Mouse (Mus musculus) lung, postnatal 0 days (tissue): ENCODE measurements around the gene Actn2. TPM values are rescaled to one million over a fixed set of nuclear protein-coding genes. Genes with fewer than 3 reads are reported as not detected.
A peak's percentile ranks its signal among the peaks of the same experiment; 100 is the strongest.

ENCODE experiments used
- ATAC-seq: fragments of 200-750 bp; cut with Nextera tagmentation; 2 replicates; pipeline ENCODE4 v1.8.0; 2017; ENCODE audit warnings: moderate library complexity
- DNase-seq: peaks from one replicate; pipeline ENCODE4 v3.0.0-alpha.2; 2016; ENCODE audit warnings: low spot score
- H3K27ac ChIP-seq: fragments of 300-500 bp; sonication (generic); 2 replicates; pipeline ENCODE4 v1.5.1; 2014; ENCODE audit warnings: antibody characterized with exemption, mild to moderate bottlenecking, low read length, mixed read lengths
- H3K27me3 ChIP-seq: fragments of 300-500 bp; sonication (generic); replicated peaks from 2 replicates; pipeline ENCODE4 v1.6.1; 2014; ENCODE audit warnings: low read length, mixed read lengths; ENCODE audit not compliant: insufficient read depth
- H3K36me3 ChIP-seq: fragments of 300-500 bp; sonication (generic); 2 replicates; pipeline ENCODE4 v1.6.1; 2014; ENCODE audit warnings: low read length, mixed read lengths; ENCODE audit not compliant: insufficient read depth
- H3K4me1 ChIP-seq: fragments of 300-500 bp; sonication (generic); 2 replicates; pipeline ENCODE4 v1.6.1; 2014; ENCODE audit warnings: antibody characterized with exemption, low read depth, low read length, mixed read lengths; ENCODE audit not compliant: insufficient read depth
- H3K4me2 ChIP-seq: fragments of 300-500 bp; sonication (generic); replicated peaks from 2 replicates; pipeline ENCODE4 v1.6.1; 2014; ENCODE audit warnings: low read depth, mild to moderate bottlenecking, low read length, moderate library complexity, mixed read lengths
- H3K4me3 ChIP-seq: fragments of 300-500 bp; sonication (generic); 2 replicates; pipeline ENCODE4 v1.5.1; 2014; ENCODE audit warnings: low read depth, low read length
- H3K9ac ChIP-seq: fragments of 300-500 bp; sonication (generic); replicated peaks from 2 replicates; pipeline ENCODE4 v1.6.1; 2014; ENCODE audit warnings: low read depth, mild to moderate bottlenecking
- H3K9me3 ChIP-seq: fragments of 300-500 bp; sonication (generic); 2 replicates; pipeline ENCODE4 v1.6.1; 2016; ENCODE audit warnings: low read length, mixed read lengths
- CTCF ChIP-seq: IDR thresholded peaks from 2 replicates; pipeline ENCODE4 v1.5.1; 2016; ENCODE audit warnings: antibody characterized with exemption, mild to moderate bottlenecking
- EP300 ChIP-seq: IDR thresholded peaks from 2 replicates; pipeline ENCODE4 v1.6.1; 2016; ENCODE audit warnings: antibody characterized with exemption, mild to moderate bottlenecking, control low read depth
- WGBS: fragments of 180-500 bp; shearing (Covaris S2); extraction: QIAGEN DNeasy Blood & Tissue Kit; methylation state at CpG from one replicate; pipeline ENCODE4 v1.1.7; 2014; 5-methylcytosine and 5-hydroxymethylcytosine counted together
- polyA plus RNA-seq: library from polyadenylated mRNA; unstranded; fragments of >200 nt; fragmentation: Nextera tagmentation; extraction: Ambion mirVana; gene quantifications from 2 replicates; pipeline ENCODE4 v1.2.1, GENCODE M21; 2015

Gene Actn2
- polyA plus RNA-seq: 16.1 and 18.7 TPM in 2 replicates

DNA sequence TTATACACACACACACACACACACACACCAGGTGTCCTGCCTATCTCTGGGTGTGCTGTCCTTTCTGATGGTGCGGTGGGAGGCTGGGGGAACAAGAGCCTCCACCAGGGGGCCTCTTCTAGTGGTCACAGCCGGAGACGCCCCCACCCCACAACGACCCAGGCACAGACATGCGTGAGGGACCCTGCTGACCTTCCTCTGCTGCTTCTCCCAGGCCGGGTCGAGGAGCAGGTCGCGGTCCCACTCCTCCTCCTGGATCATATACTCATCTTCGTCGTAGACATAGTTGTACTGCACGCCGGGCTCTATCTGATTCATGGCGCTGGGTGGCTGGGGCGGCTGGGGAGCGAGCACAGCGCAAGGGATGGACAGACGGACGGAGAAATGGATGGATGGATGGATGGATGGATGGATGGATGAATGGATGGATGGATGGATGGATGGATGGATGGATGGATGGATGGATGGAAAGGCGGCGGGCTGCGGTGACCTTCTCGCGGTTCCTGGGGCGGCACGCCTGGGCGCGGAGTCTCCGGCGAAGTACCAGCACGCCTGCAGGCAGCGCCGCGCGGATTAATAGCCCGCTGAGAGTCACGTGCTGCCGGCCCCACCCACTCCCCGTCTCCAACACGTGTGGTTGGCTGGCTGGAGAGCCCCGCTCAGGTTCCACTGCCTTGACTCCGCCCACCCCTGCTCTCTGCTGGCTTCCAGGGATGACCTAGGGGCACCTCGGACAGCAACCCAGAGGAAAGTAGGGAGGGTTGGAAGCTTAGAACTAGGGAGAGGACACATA, at the start of gene Actn2:
Gene Actn2 (minus strand): TSS at position 578 of the 793 bp plus-strand sequence.
- Histone ChIP-seq H3K9ac (no peak within 1 kb of the TSS), H3K36me3 (no peaks in the 10 kb centered on the region), H3K27me3 (no peaks in the 10 kb centered on the region), H3K27ac (no peak within 1 kb of the TSS), H3K4me3 (peak within 1 kb of the TSS; percentile 10; the same call in 1 of the 2 replicates), H3K4me2 (peak within 1 kb of the TSS; percentile 33), H3K9me3 (no peaks in the 10 kb centered on the region), H3K4me1 (peaks cover 2% of the 10 kb centered on the region; the same call in 1 of the 2 replicates)
- TF ChIP-seq CTCF (peak; percentile 24), EP300 (no peak)
- 4% methylated on average over 42 of the region's 43 CpGs for WGBS
- peak; percentile 97 for ATAC-seq
- peak; percentile 81 for DNase-seq

GRCm38 (mm10) chr13:12386286-12386685, 45.7 kb upstream of the Actn2 start:
- Histone ChIP-seq H3K27ac (no peak overlapping the region), H3K4me2 (no peak overlapping the region), H3K4me1 (no peaks in the 10 kb centered on the region), H3K36me3 (no peaks in the 10 kb centered on the region), H3K9ac (no peak overlapping the region), H3K27me3 (no peaks in the 10 kb centered on the region), H3K9me3 (no peaks in the 10 kb centered on the region), H3K4me3 (no peak overlapping the region)
- DNase-seq (peak; percentile 79), ATAC-seq (no peak)
- TF ChIP-seq CTCF (peak; percentile 82), EP300 (no peak)

DNA sequence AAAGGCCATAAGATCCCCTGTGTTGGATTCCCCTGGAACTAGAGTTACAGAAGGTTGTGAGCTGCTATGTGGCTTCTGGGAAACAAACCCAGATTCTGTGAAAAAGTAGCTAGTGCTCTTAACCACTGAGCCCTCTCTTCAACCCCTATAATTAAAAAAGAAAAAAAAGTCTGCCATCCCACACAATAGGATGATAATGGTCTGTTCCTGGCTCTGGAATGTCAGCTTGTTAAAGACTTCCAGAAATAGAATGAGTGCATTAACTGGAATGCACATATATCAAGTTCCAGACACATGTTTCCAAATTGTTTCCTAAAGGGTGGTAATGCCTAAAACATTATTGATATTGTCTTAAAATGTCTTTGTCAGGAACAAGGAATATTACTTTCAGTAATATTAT, 44.2 kb upstream of the Actn2 start:
- H3K4me3 ChIP-seq: no peak overlapping the region
- ATAC-seq (no peak), DNase-seq (peak; percentile 7)
- H3K36me3 ChIP-seq: no peaks in the 10 kb centered on the region
- H3K9me3 ChIP-seq: no peaks in the 10 kb centered on the region
- no peak overlapping the region for H3K27ac ChIP-seq
- TF ChIP-seq CTCF: no peak
- no peak for TF ChIP-seq EP300
- H3K4me2 ChIP-seq: no peak overlapping the region
- no peak overlapping the region for H3K9ac ChIP-seq
- no peaks in the 10 kb centered on the region for H3K4me1 ChIP-seq
- H3K27me3 ChIP-seq: no peaks in the 10 kb centered on the region

DNA sequence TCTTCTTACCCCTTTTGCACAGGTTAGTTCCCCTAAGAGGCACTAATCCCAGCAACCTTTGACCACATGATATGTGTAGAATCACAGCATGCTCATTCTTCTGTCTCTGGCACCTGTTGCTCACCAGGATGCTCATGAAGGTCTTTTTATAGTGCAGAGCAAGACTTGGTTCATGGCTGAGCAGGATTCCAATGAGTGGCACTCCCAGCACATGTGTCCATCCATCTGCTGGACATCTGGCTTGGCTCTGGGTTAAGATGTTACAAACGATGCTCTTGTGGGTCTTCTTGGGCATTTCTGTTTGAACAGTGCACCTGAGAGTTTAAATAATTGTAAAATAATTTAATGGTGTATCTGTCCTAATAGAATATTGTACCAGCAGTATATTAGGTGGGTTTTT, 36.2 kb upstream of the Actn2 start:
- TF ChIP-seq EP300 (no peak), CTCF (no peak)
- DNase-seq: no peak
- Histone ChIP-seq H3K36me3 (no peaks in the 10 kb centered on the region), H3K4me3 (no peak overlapping the region), H3K4me2 (no peak overlapping the region), H3K27ac (no peak overlapping the region), H3K9me3 (no peaks in the 10 kb centered on the region), H3K4me1 (no peaks in the 10 kb centered on the region), H3K27me3 (no peaks in the 10 kb centered on the region), H3K9ac (no peak overlapping the region)
- ATAC-seq: no peak
- 50% methylated on average over 1 of the region's 1 CpGs for WGBS

GRCm38 (mm10) chr13:12372755-12373154, 32.2 kb upstream of the Actn2 start:
- no peak for ATAC-seq
- no peak for DNase-seq
- H3K4me1 ChIP-seq: no peaks in the 10 kb centered on the region
- H3K4me3 ChIP-seq: no peak overlapping the region
- no peaks in the 10 kb centered on the region for H3K9me3 ChIP-seq
- H3K36me3 ChIP-seq: no peaks in the 10 kb centered on the region
- TF ChIP-seq EP300 (no peak), CTCF (no peak)
- H3K27ac ChIP-seq: no peak overlapping the region
- H3K9ac ChIP-seq: no peak overlapping the region
- 50% methylated on average over 3 of the region's 3 CpGs for WGBS
- no peak overlapping the region for H3K4me2 ChIP-seq
- no peaks in the 10 kb centered on the region for H3K27me3 ChIP-seq

GRCm38 (mm10) chr13:12369930-12370329, 29.4 kb upstream of the Actn2 start:
- DNase-seq (no peak), ATAC-seq (no peak)
- H3K4me2 ChIP-seq: no peak overlapping the region
- no peak overlapping the region for H3K4me3 ChIP-seq
- no peaks in the 10 kb centered on the region for H3K4me1 ChIP-seq
- TF ChIP-seq EP300 (no peak), CTCF (no peak)
- H3K27me3 ChIP-seq: no peaks in the 10 kb centered on the region
- H3K9ac ChIP-seq: no peak overlapping the region
- H3K27ac ChIP-seq: no peak overlapping the region
- H3K36me3 ChIP-seq: no peaks in the 10 kb centered on the region
- 75% methylated on average over 11 of the region's 11 CpGs for WGBS
- H3K9me3 ChIP-seq: no peaks in the 10 kb centered on the region
